Comparison of ENCODE assay signal across 7 mouse cellular contexts in genomic region chr6:57580881-57581548, GRCm38 (mm10). TPM values are rescaled to one million over a fixed set of nuclear protein-coding genes. Genes with fewer than 3 reads are reported as not detected.
DNase-seq lines count a peak whose midpoint lies in the region; ATAC-seq and TF ChIP-seq lines count a peak whose summit lies in the region.

Gene Herc6 (plus strand): TSS chr6:57581000.

- peak within 1 kb of the TSS; percentile 60 for H3K9ac ChIP-seq in intestine, embryonic 15.5 days
- H3K9ac ChIP-seq in midbrain, embryonic 11.5 days (ENCODE audit: low read length), result peak within 1 kb of the TSS; percentile 70

- H3K27ac ChIP-seq in intestine, embryonic 15.5 days, result peak within 1 kb of the TSS; percentile 77
- no peak within 1 kb of the TSS for H3K27ac ChIP-seq in midbrain, embryonic 11.5 days (ENCODE audit: low read depth, low read length)
- peak within 1 kb of the TSS; percentile 96 for H3K27ac ChIP-seq in small intestine, adult 2 months (ENCODE audit: insufficient read depth, low read depth, low read length)

- intact Hi-C loops in left cerebral cortex, postnatal 4 days (cut with DNase I), result no loop called here

- H3K36me3 ChIP-seq in intestine, embryonic 15.5 days, result no peaks in the 10 kb centered on the region
- no peaks in the 10 kb centered on the region for H3K36me3 ChIP-seq in midbrain, embryonic 11.5 days (ENCODE audit: control insufficient read depth, insufficient read depth, low read length)
- H3K36me3 ChIP-seq in small intestine, adult 2 months (ENCODE audit: control insufficient read depth, insufficient read depth, low read length), result no peaks in the 10 kb centered on the region

- no peak for TF ChIP-seq CTCF in small intestine, adult 2 months (IDR thresholded peaks at IDR 0.05; ENCODE audit: extremely low read depth, insufficient read length, insufficient replicate concordance, low read depth, low read length)

- no peaks in the 10 kb centered on the region for H3K9me3 ChIP-seq in intestine, embryonic 15.5 days
- H3K9me3 ChIP-seq in midbrain, embryonic 11.5 days (ENCODE audit: control insufficient read depth, low read length), result no peaks in the 10 kb centered on the region

- peak within 1 kb of the TSS; percentile 87 for H3K4me2 ChIP-seq in intestine, embryonic 15.5 days (replicated peaks)
- H3K4me2 ChIP-seq in midbrain, embryonic 11.5 days, result peak within 1 kb of the TSS; percentile 66

- peak; percentile 86 for DNase-seq in adrenal gland, adult 8-10 months
- peak; percentile 77 for DNase-seq in embryo, embryonic 11 days
- peak; percentile 64 for DNase-seq in gastrocnemius, postnatal 25 days
- DNase-seq in left cerebral cortex, postnatal 4 days, result peak; percentile 11
- DNase-seq in midbrain, embryonic 11.5 days (ENCODE audit: low spot score, missing footprints), result peak; percentile 91

- 2% methylated on average over 16 of the region's 16 CpGs for WGBS in intestine, embryonic 15.5 days
- whole genome bisulfite sequencing in midbrain, embryonic 11.5 days, result 5% methylated on average over 16 of the region's 16 CpGs
- WGBS in small intestine, adult 2 months, result under 1% methylated on average over 16 of the region's 16 CpGs

- peak within 1 kb of the TSS; percentile 61 for H3K4me3 ChIP-seq in intestine, embryonic 15.5 days (replicated peaks)
- H3K4me3 ChIP-seq in midbrain, embryonic 11.5 days (ENCODE audit: low read depth, low read length), result peak within 1 kb of the TSS; percentile 32
- peak within 1 kb of the TSS; percentile 96 for H3K4me3 ChIP-seq in small intestine, adult 2 months (ENCODE audit: low read depth, low read length)

- ATAC-seq in intestine, embryonic 15.5 days, result peak; percentile 95
- peak; percentile 81 for ATAC-seq in midbrain, embryonic 11.5 days (ENCODE audit: low FRiP score)

- TF ChIP-seq POLR2A in small intestine, adult 2 months (IDR thresholded peaks at IDR 0.05; ENCODE audit: low read depth, low read length), result peak; percentile 50; the same call in 1 of the 2 replicates

- H3K4me1 ChIP-seq in intestine, embryonic 15.5 days (replicated peaks), result no peaks in the 10 kb centered on the region
- no peaks in the 10 kb centered on the region for H3K4me1 ChIP-seq in midbrain, embryonic 11.5 days (ENCODE audit: control insufficient read depth, insufficient read depth, low read length)
- no peaks in the 10 kb centered on the region for H3K4me1 ChIP-seq in small intestine, adult 2 months (ENCODE audit: control insufficient read depth, insufficient read depth, insufficient read length, low read length)

- H3K27me3 ChIP-seq in intestine, embryonic 15.5 days (replicated peaks), result no peaks in the 10 kb centered on the region
- H3K27me3 ChIP-seq in midbrain, embryonic 11.5 days (ENCODE audit: control insufficient read depth, insufficient read depth, low read length), result no peaks in the 10 kb centered on the region
- no peaks in the 10 kb centered on the region for H3K27me3 ChIP-seq in small intestine, adult 2 months (ENCODE audit: control insufficient read depth, insufficient read depth, low read length)

RNA-seq across cellular contexts. Expression of gene Herc6, which starts in this region (rescaled TPM):
- 10 to 100 TPM; 14.2 to 25.0 (median 21.4) TPM for total RNA-seq in adrenal gland, adult 8-10 months (2022)
- 1 to 10 TPM in 1 of 2 experiments, under 1 TPM in 1; 0.41 to 1.6 TPM for total RNA-seq in gastrocnemius, postnatal 25 days (2021)
- 1.8 and 2.6 TPM in 2 replicates for polyA plus RNA-seq in intestine, embryonic 15.5 days (2015; fragmentation: Nextera tagmentation; extraction: Ambion mirVana)
- 1 to 10 TPM; 2.4 to 3.4 TPM for total RNA-seq in left cerebral cortex, postnatal 4 days (2021)
- 2.3 and 3.2 TPM in 2 replicates for polyA plus RNA-seq in midbrain, embryonic 11.5 days (2014; fragmentation: Nextera tagmentation; extraction: Ambion mirVana)
- 1.7 and 13.8 TPM in 2 replicates for polyA plus RNA-seq in small intestine, adult 2 months (2012; rRNA removed)

Comparison
In these comparisons a context has a peak if more than half of its experiments do, and no peak if none do; other contexts are left out.
1. DNase-seq: peak in every context shown above with its lines; median percentile 91 in midbrain, embryonic 11.5 days; 86 in adrenal gland, adult 8-10 months; 77 in embryo, embryonic 11 days; 64 in gastrocnemius, postnatal 25 days; 11 in left cerebral cortex, postnatal 4 days.
2. H3K4me3 ChIP-seq: peak in every context shown above with its lines; median percentile 96 in small intestine, adult 2 months; 61 in intestine, embryonic 15.5 days; 32 in midbrain, embryonic 11.5 days.